Mouse (Mus musculus): ENCODE measurements around the gene Wdr90.

DNA sequence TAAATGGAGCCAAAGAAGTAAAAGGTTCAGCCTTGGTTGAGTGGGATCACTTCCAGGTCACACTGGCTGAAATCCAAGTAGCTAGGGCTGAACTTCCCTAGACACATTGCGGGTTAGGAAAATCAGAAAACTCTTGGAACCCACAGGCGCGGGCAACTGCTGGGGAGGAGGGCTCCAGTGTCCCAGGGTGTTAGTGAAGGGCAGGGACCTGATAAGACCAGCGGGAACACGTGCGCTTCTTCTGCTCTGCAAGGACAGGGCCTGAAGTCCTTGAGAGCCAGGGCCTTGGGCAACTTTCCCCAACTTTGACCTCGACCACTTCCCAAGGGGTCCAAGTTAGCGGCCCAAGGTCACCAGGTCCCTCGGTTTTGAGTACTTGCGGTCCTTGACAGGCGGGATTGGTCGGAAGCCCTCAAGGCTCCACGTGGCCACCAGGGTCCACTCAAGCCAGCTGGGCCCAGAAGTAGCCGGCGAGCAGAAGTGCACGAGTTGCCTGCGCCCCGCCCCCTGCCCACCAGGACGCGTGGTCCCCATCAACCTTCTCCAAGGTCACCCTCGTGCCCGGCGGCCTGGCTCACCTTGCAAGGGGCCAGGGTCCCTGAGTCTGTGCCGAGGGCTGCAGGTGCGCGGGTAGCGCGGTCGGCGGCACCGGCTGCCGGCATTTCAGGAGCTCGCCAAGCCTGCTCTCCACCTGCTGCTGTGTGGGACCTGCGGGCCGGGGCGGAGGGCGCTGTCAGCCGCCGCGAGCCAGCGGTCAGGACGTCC, 6.7 kb upstream of the Wdr90 start:
- TF ChIP-seq CTCF (IDR thresholded peaks at IDR 0.05; ENCODE audit: low read depth) (no peak), EP300 (IDR thresholded peaks at IDR 0.05; ENCODE audit: low read depth) (no peak)

Data from liver, postnatal 0 days (tissue).